In genomic region chr16:93558499-93558898, GRCm38 (mm10) we compare ENCODE assay signal across 11 mouse cellular contexts. TPM values are rescaled to one million over a fixed set of nuclear protein-coding genes. Genes with fewer than 3 reads are reported as not detected.
DNase-seq lines count a peak whose midpoint lies in the region; ATAC-seq and TF ChIP-seq lines count a peak whose summit lies in the region.
"Had no signal": no experiment of that assay in that cellular context is flagged by ENCODE, and none has a peak within 500 bp of the region (broad histone marks: within the 10 kb centered on the region; RNA-seq: fewer than 3 reads in every experiment).

No protein-coding gene starts in this region.

- peak; percentile 21 for DNase-seq in hindbrain, embryonic 10.5 days (ENCODE audit: low spot score)
- DNase-seq in hindbrain, postnatal 0 days (ENCODE audit: low spot score), result no peak
- DNase-seq in midbrain, postnatal 0 days (ENCODE audit: low spot score), result no peak
- peak; percentile 52 for DNase-seq in embryonic facial prominence, embryonic 14.5 days (ENCODE audit: low spot score)
- DNase-seq in right cerebral cortex, postnatal 4 days, result no peak
- no peak for DNase-seq in layer of hippocampus, adult 2 months (ENCODE audit: low spot score in 2 of 2)
- DNase-seq: adrenal gland, adult 2 months; cerebellum, postnatal 14 days; gastrocnemius, postnatal 10 days had no signal

- no peak for ATAC-seq in hindbrain, postnatal 0 days
- no peak for ATAC-seq in midbrain, embryonic 13.5 days
- ATAC-seq in midbrain, postnatal 0 days (ENCODE audit: low FRiP score), result no peak
- peak; percentile 50; the same call in 1 of the 2 replicates for ATAC-seq in embryonic facial prominence, embryonic 14.5 days (ENCODE audit: low read depth)
- ATAC-seq: Patski had no signal

- H3K4me1 ChIP-seq in hindbrain, embryonic 10.5 days (replicated peaks), result peaks cover 9% of the 10 kb centered on the region
- no peaks in the 10 kb centered on the region for H3K4me1 ChIP-seq in hindbrain, postnatal 0 days (ENCODE audit: insufficient read depth, low read length)
- H3K4me1 ChIP-seq in midbrain, embryonic 13.5 days (replicated peaks), result peaks cover 3% of the 10 kb centered on the region; the same call in 1 of the 2 replicates
- 0 out of 2 replicates have a peak, but pooled peaks cover 4% of the 10 kb centered on the region for H3K4me1 ChIP-seq in midbrain, postnatal 0 days (ENCODE audit: insufficient read depth, low read length)
- H3K4me1 ChIP-seq in embryonic facial prominence, embryonic 14.5 days (ENCODE audit: control insufficient read depth, insufficient read depth, low read length), result peaks cover 9% of the 10 kb centered on the region; the same call in 1 of the 2 replicates

- no peak for TF ChIP-seq CTCF in hindbrain, postnatal 0 days (IDR thresholded peaks at IDR 0.05; ENCODE audit: low read depth)
- TF ChIP-seq CTCF in midbrain, postnatal 0 days (IDR thresholded peaks at IDR 0.05), result no peak
- TF ChIP-seq CTCF in layer of hippocampus, adult 2 months (conservative IDR thresholded peaks at IDR 0.05), result no peak

- no peaks in the 10 kb centered on the region for H3K36me3 ChIP-seq in hindbrain, embryonic 10.5 days
- no peaks in the 10 kb centered on the region for H3K36me3 ChIP-seq in hindbrain, postnatal 0 days (ENCODE audit: insufficient read depth, low read length)
- H3K36me3 ChIP-seq in midbrain, embryonic 13.5 days, result no peaks in the 10 kb centered on the region
- no peaks in the 10 kb centered on the region for H3K36me3 ChIP-seq in midbrain, postnatal 0 days (ENCODE audit: insufficient read depth, low read length)
- H3K36me3 ChIP-seq in embryonic facial prominence, embryonic 14.5 days (ENCODE audit: control insufficient read depth, insufficient read depth, low read length), result no peaks in the 10 kb centered on the region

- H3K27me3 ChIP-seq in hindbrain, embryonic 10.5 days (ENCODE audit: insufficient read depth, poor library complexity, severe bottlenecking), result 0 out of 2 replicates have a peak, but pooled peaks cover 8% of the 10 kb centered on the region
- no peaks in the 10 kb centered on the region for H3K27me3 ChIP-seq in hindbrain, postnatal 0 days (ENCODE audit: insufficient read depth, low read length)
- no peaks in the 10 kb centered on the region for H3K27me3 ChIP-seq in midbrain, embryonic 13.5 days
- H3K27me3 ChIP-seq in midbrain, postnatal 0 days (ENCODE audit: insufficient read depth, low read length), result no peaks in the 10 kb centered on the region
- no peaks in the 10 kb centered on the region for H3K27me3 ChIP-seq in embryonic facial prominence, embryonic 14.5 days (replicated peaks; ENCODE audit: control insufficient read depth, insufficient read depth, low read length)
- H3K27me3 ChIP-seq: Patski had no signal

- H3K4me3 ChIP-seq in hindbrain, embryonic 10.5 days, result peak overlapping the region; percentile 16; the same call in 1 of the 2 replicates
- no peak overlapping the region for H3K4me3 ChIP-seq in hindbrain, postnatal 0 days (ENCODE audit: low read length)
- H3K4me3 ChIP-seq in midbrain, embryonic 13.5 days (replicated peaks), result no peak overlapping the region
- H3K4me3 ChIP-seq in midbrain, postnatal 0 days (ENCODE audit: low read depth, low read length), result no peak overlapping the region
- peak overlapping the region; percentile 7; the same call in 1 of the 2 replicates for H3K4me3 ChIP-seq in embryonic facial prominence, embryonic 14.5 days (ENCODE audit: low read depth, low read length)
- no peak overlapping the region for H3K4me3 ChIP-seq in layer of hippocampus, adult 2 months

- no peak overlapping the region for H3K27ac ChIP-seq in hindbrain, embryonic 10.5 days
- no peak overlapping the region for H3K27ac ChIP-seq in hindbrain, postnatal 0 days
- no peak overlapping the region for H3K27ac ChIP-seq in midbrain, embryonic 13.5 days
- H3K27ac ChIP-seq in midbrain, postnatal 0 days (ENCODE audit: low read depth, low read length), result no peak overlapping the region
- H3K27ac ChIP-seq in embryonic facial prominence, embryonic 14.5 days (replicated peaks; ENCODE audit: low read depth, low read length), result no peak overlapping the region
- H3K27ac ChIP-seq in layer of hippocampus, adult 2 months, result no peak overlapping the region

- WGBS in hindbrain, embryonic 10.5 days, result 13% methylated on average over 12 of the region's 12 CpGs
- WGBS in hindbrain, postnatal 0 days, result 19% methylated on average over 12 of the region's 12 CpGs
- WGBS in midbrain, embryonic 13.5 days, result 15% methylated on average over 12 of the region's 12 CpGs
- WGBS in midbrain, postnatal 0 days, result 17% methylated on average over 12 of the region's 12 CpGs
- WGBS in embryonic facial prominence, embryonic 14.5 days, result 6% methylated on average over 12 of the region's 12 CpGs

- no peak overlapping the region for H3K9ac ChIP-seq in hindbrain, postnatal 0 days (replicated peaks; ENCODE audit: low read length)
- no peak overlapping the region for H3K9ac ChIP-seq in midbrain, embryonic 13.5 days (replicated peaks)
- H3K9ac ChIP-seq in midbrain, postnatal 0 days (replicated peaks; ENCODE audit: low read length, poor library complexity, severe bottlenecking), result no peak overlapping the region
- no peak overlapping the region; the same call in 1 of the 2 replicates for H3K9ac ChIP-seq in embryonic facial prominence, embryonic 14.5 days (ENCODE audit: low read depth, low read length)

- H3K9me3 ChIP-seq in hindbrain, embryonic 10.5 days, result no peaks in the 10 kb centered on the region
- no peaks in the 10 kb centered on the region for H3K9me3 ChIP-seq in hindbrain, postnatal 0 days (ENCODE audit: low read length)
- no peaks in the 10 kb centered on the region for H3K9me3 ChIP-seq in midbrain, embryonic 13.5 days
- H3K9me3 ChIP-seq in midbrain, postnatal 0 days (ENCODE audit: low read length), result no peaks in the 10 kb centered on the region
- no peaks in the 10 kb centered on the region for H3K9me3 ChIP-seq in embryonic facial prominence, embryonic 14.5 days (ENCODE audit: control insufficient read depth, low read length)

- H3K4me2 ChIP-seq in hindbrain, postnatal 0 days (ENCODE audit: low read depth, low read length), result no peak overlapping the region
- peak overlapping the region; percentile 17; the same call in 1 of the 2 replicates for H3K4me2 ChIP-seq in midbrain, embryonic 13.5 days (replicated peaks)
- H3K4me2 ChIP-seq in midbrain, postnatal 0 days (ENCODE audit: low read depth, low read length, poor library complexity, severe bottlenecking), result no peak overlapping the region
- peak overlapping the region; percentile 35 for H3K4me2 ChIP-seq in embryonic facial prominence, embryonic 14.5 days (ENCODE audit: low read depth, low read length)

RNA-seq across cellular contexts. Expression of gene Setd4, which starts 45.4 kb away (rescaled TPM):
- polyA plus RNA-seq in hindbrain, embryonic 10.5 days (2016; fragmentation: Nextera tagmentation; extraction: Ambion mirVana), result 11.4 and 14.3 TPM in 2 replicates
- total RNA-seq in hindbrain, postnatal 0 days (2014; rRNA removed), result 10.3 and 29.0 TPM in 2 replicates
- polyA plus RNA-seq in hindbrain, postnatal 0 days (2015; fragmentation: Nextera tagmentation; extraction: Ambion mirVana), result 13.4 and 13.8 TPM in 2 replicates
- polyA plus RNA-seq in midbrain, embryonic 13.5 days (2015; fragmentation: Nextera tagmentation; extraction: Ambion mirVana), result 15.2 and 16.4 TPM in 2 replicates
- 20.3 and 29.6 TPM in 2 replicates for total RNA-seq in midbrain, postnatal 0 days (2014; rRNA removed)
- polyA plus RNA-seq in midbrain, postnatal 0 days (2015; fragmentation: Nextera tagmentation; extraction: Ambion mirVana), result 14.9 and 17.2 TPM in 2 replicates
- polyA plus RNA-seq in embryonic facial prominence, embryonic 14.5 days (2014; fragmentation: Nextera tagmentation; extraction: Ambion mirVana), result 10.8 and 12.2 TPM in 2 replicates
- total RNA-seq in layer of hippocampus, adult 2 months (2021), result 10 to 100 TPM in 1 of 2 experiments, 1 to 10 TPM in 1; 9.6 to 12.9 TPM

RNA-seq across cellular contexts. Expression of gene Cbr1, which starts 47.2 kb away (rescaled TPM):
- polyA plus RNA-seq in hindbrain, embryonic 10.5 days (2016; fragmentation: Nextera tagmentation; extraction: Ambion mirVana), result 85.4 and 103 TPM in 2 replicates
- 76.3 and 96.9 TPM in 2 replicates for total RNA-seq in hindbrain, postnatal 0 days (2014; rRNA removed)
- polyA plus RNA-seq in hindbrain, postnatal 0 days (2015; fragmentation: Nextera tagmentation; extraction: Ambion mirVana), result 113 and 119 TPM in 2 replicates
- 156 and 157 TPM in 2 replicates for polyA plus RNA-seq in midbrain, embryonic 13.5 days (2015; fragmentation: Nextera tagmentation; extraction: Ambion mirVana)
- 76.2 and 103 TPM in 2 replicates for total RNA-seq in midbrain, postnatal 0 days (2014; rRNA removed)
- polyA plus RNA-seq in midbrain, postnatal 0 days (2015; fragmentation: Nextera tagmentation; extraction: Ambion mirVana), result 111 and 118 TPM in 2 replicates
- 70.2 and 80.3 TPM in 2 replicates for polyA plus RNA-seq in embryonic facial prominence, embryonic 14.5 days (2014; fragmentation: Nextera tagmentation; extraction: Ambion mirVana)
- 10 to 100 TPM; 70.0 to 75.4 TPM for total RNA-seq in layer of hippocampus, adult 2 months (2021)

Comparison
In these comparisons a context has a peak if more than half of its experiments do, and no peak if none do; other contexts are left out.
1. DNase-seq: peak in hindbrain, embryonic 10.5 days (single experiment) and embryonic facial prominence, embryonic 14.5 days (single experiment); none in hindbrain, postnatal 0 days (single experiment), midbrain, postnatal 0 days (single experiment), right cerebral cortex, postnatal 4 days (single experiment) and layer of hippocampus, adult 2 months (0 of 2).
2. H3K4me3 ChIP-seq: peak in hindbrain, embryonic 10.5 days (single experiment) and embryonic facial prominence, embryonic 14.5 days (single experiment); none in hindbrain, postnatal 0 days (single experiment), midbrain, embryonic 13.5 days (single experiment), midbrain, postnatal 0 days (single experiment) and layer of hippocampus, adult 2 months (single experiment).
3. H3K4me2 ChIP-seq: peak in midbrain, embryonic 13.5 days (single experiment) and embryonic facial prominence, embryonic 14.5 days (single experiment); none in hindbrain, postnatal 0 days (single experiment) and midbrain, postnatal 0 days (single experiment).